Mouse (Mus musculus): ENCODE measurements around the gene Pax2.

DNA sequence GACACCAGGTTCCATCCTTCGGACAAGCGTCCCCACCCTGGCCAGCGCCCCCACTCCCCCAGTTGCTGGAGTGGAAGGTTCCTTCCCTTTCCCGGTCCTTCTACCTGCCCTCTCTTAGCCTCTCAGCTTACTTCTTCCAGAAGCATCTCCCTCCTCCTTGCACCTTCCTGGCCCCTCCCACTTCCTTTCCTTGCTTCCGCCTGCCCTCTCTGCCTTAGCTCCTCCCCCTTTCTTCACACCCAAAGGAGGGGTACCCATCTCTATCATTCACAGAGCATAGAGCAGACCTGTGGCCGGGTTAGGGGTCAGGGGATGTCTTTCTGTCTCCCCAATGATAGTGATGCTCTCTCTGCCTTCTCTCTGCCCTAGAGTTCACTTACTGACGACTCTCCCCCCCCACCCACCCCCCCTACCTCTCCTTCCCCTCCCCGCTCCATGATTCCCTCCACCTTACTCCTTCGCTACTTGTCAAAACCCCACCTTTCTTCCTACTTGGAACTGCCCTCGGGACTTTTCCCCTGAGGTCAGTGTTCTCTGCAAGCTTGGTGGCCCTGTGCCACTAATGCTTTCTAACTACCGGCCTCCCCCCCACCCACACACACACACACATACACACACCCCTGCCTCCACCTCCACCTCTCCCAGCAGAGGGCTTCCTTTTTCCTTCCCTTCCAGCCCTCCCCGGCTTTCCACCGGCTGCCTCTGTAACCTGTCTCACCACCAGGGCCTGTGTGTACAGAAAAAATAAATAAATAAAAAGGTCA lies 57.0 kb downstream of the Pax2 start:
- TF ChIP-seq CTCF (IDR thresholded peaks at IDR 0.05; ENCODE audit: low read depth) (no peak), EP300 (optimal IDR thresholded peaks at IDR 0.05) (no peak)

Measured in stomach, postnatal 0 days (tissue).